Mouse (Mus musculus) megakaryocyte, embryonic 14.5 days (primary cell): ENCODE results near the gene Mttp.

Experiments used
- FLI1 ChIP-seq: IDR thresholded peaks from 2 replicates; pipeline ENCODE4 v1.6.1; 2012; ENCODE audit warnings: low read length, inconsistent platforms, mixed read lengths
- GATA1 ChIP-seq: IDR thresholded peaks from 3 replicates; pipeline ENCODE4 v1.6.1; 2012; ENCODE audit warnings: mixed read lengths, low read length, inconsistent platforms, borderline replicate concordance

- TF ChIP-seq FLI1 (no peak), GATA1 (no peak)
Observed at GRCm38 (mm10) chr3:138095301-138095700, 49.5 kb downstream of the Mttp start.
